Mouse (Mus musculus) thymus, postnatal 4 days (tissue): Measurements from ENCODE around the gene Bmx.

Source experiments
- DNase-seq: peaks from one replicate; pipeline ENCODE4 v3.0.0; 2021

The Bmx gene

GRCm38 (mm10) chrX:164258057-164258456, at the start of gene Bmx:
TSS of gene Bmx (minus strand) at chrX:164258193.
- no peak for DNase-seq

DNA sequence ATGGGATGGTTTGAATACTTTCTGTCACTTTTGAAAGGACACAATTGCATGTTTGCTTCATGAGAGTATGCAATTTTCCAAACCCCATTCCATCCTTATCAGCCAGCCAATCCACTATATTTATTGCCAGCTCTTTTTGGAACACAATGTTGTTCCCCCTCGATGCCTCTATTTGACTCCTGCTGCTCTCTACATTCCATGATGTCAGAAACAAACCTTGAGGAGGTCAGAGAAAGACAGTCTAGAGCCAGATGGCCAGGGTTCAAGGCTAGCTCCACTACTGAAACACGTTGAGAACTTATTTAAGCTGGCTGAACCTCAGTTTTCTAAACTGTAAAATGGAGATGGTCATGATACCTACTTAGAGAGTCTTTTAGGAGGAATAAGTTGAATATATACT, 48.3 kb upstream of the Bmx start:
- DNase-seq = no peak

DNA sequence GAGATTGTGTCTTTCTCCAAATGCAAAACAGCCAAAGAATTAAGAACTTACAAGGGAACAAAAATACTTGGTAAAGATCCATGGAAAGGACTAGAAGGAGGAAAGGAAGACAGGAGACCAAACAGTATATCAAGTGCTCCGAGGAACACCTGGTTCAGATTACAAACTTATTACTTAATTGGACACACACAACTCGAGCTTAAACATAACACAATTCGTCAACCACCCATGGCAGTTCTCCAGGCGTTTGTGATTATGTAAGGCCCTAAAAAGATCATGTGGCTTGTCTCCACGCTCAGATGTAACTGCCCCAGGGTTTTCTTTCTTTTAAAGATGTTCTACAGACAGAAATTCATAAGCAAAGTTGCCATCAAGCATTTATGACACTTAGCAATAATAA, 33.2 kb upstream of the Bmx start:
- no peak for DNase-seq

DNA sequence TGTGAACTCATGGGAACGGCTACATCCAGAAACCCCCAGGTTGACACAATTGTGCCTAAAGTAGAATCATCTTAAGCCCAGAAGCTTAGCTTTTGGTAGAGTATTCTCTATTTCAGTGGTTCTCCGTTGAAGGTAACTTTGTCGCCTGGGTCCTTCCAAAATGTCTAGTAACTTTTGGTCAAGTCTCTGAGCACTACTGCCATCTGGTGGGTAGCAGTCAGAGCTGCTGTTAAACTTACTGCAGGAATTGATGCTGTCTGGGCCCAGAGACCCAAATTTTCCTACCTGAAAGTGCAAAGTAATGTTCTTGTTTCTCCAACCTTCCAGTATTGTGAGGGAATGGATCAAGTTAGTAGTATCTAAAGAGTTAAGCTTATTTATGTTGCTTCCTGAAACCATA, 29.1 kb upstream of the Bmx start:
- peak; percentile 21 for DNase-seq

- DNase-seq = no peak
These were observed 25.8 kb upstream of the Bmx start for GRCm38 (mm10) chrX:164283808-164284207.

- DNase-seq = no peak
These were observed 23.1 kb upstream of the Bmx start for GRCm38 (mm10) chrX:164280918-164281647.

GRCm38 (mm10) chrX:164275536-164275935, 17.5 kb upstream of the Bmx start:
- no peak for DNase-seq

- no peak for DNase-seq
These were observed 12.6 kb upstream of the Bmx start for GRCm38 (mm10) chrX:164270603-164271002.

GRCm38 (mm10) chrX:164269285-164269761, 11.3 kb upstream of the Bmx start, which contains the start of gene Pir:
TSS of gene Pir (plus strand) at chrX:164269371.
- peak; percentile 30 for DNase-seq

DNA sequence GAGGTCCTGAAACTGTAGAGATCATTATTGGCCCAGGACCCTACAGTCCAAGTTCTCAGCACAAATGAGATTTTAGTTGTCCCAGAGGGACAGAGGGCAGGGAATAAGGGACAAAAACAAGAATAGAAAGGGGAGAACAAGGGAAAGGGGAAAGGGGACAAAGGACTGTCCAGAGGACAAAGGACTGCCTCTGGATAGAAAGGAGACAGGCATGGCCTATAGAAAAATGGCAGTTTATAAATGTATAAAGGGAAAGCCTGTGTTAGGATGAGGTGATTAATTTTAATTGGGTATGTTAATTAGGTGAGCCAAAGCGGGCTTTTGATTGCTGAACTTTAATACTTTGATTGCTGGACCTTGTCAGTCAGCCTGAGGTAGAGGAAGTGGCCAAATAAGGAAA, 6.9 kb upstream of the Bmx start:
- no peak for DNase-seq

DNA sequence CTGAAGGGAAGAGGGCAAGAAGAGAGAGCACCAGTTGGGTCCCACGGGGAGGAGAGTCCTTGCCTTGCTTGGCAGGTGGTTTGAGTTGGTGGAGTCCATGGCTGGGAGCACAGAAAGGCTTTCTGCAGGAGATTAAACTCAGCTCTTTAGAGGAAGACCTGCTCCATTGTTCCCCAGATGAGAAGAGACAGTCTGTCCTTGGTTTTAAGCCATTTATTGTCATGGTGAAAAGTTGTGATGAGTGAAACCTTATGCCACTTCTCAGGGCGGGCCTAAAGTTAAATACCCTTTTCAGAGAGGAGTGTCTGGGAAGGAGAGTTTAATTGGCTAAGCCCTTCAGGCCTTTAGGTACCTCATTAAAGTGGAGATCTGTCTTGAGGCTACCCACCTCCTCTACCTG, 4.3 kb upstream of the Bmx start:
- no peak for DNase-seq

DNA sequence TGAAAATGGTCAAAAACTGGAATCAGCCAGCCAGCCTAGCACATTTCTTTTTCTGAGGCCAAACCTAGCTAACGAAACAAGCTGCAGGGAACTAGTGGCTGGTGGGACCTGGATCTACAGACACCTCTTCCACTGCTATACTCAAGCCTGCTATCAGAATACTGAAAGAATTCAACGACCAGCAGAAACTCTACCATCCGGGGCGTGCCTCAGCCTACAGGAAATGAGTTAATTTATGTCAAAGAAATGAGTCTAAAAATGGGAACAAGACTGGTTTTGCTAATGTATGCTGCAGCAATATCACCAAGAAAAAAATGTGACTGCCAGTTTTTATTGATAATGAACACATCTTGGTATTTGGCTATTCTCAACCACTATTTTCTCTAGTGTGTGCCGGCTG, 669 bp upstream of the Bmx start:
- DNase-seq = no peak

GRCm38 (mm10) chrX:164256527-164256926, 1.5 kb downstream of the Bmx start:
- no peak for DNase-seq

- DNase-seq = no peak
These were observed 11.3 kb downstream of the Bmx start for GRCm38 (mm10) chrX:164246722-164247121.

DNA sequence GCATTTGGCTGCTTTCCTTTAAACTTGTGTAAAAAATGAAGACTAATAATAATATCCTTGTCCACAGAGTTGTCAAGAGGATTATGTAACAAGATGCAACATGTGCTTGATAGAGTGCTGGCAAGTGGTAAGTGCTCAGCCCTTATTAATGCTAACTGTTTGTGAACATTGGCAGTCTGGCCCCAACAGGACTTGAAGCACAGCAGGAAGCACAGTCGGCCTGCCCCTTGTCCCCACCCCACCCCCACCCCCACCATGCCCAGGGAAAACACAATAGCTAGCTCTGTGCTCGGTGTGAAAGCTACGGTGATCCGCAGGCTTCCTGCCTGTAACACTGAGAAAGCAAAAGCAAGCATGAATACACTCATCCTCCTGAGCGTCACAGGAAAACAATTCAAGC, 12.3 kb downstream of the Bmx start:
- no peak for DNase-seq

DNA sequence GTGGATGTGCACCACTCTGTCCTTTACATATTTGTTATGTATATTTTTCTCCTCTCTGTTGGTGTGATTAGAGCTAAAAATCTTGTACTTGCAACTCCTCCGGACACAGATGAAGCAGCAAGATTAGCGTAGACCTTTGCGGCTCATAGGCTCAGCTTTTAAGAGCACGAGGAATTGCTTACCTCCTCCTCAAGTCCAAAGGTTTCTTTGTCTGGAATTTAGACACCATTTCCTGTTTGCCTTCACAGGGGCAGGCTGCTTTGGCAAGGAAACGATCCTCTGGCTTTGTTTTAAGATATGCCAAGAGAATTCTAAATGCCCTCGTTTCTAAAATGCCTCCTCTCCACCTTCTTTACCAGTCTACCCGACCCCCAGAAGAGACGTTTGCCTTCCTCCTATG, 24.6 kb downstream of the Bmx start:
- no peak for DNase-seq

GRCm38 (mm10) chrX:164221989-164222388, 36.0 kb downstream of the Bmx start:
- DNase-seq = peak; percentile 52

DNA sequence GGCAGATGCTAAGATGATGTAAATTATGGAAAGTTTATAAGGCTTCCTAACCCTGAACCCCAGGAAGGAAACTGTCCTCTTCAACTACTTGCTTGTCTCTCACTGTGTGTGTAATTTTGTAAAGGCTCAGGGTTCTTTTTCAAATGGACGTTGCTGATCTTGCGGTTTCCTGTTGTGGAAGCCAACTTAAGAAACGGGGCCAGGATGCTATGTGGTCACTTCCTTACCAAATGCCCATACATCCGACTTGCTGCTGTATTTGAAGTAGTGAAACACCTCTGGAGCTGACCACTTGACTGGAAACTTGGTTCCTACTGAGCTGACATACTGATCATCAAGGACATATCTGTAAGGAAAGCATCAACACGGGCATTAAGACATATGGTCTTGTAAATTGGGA, 57.4 kb downstream of the Bmx start:
- no peak for DNase-seq

DNA sequence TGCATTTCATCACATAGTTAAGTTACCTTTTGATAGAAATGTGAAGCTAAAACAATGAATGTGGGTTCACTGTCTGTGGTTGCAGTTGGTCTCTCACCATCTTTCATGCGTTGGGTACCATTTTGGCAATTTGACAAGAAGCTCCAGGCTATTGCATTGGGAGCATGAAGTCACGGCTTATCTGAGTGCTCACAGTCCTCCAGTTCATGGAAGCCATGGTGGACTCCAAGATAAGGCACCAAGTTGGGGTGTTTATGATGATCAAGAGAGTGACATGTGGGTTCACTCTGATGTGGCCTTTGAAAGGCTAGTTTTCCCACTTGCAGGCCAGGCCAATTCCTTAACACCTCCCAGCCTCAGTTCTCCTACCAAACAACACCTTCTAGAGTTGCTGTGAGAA, 60.3 kb downstream of the Bmx start:
- no peak for DNase-seq

DNA sequence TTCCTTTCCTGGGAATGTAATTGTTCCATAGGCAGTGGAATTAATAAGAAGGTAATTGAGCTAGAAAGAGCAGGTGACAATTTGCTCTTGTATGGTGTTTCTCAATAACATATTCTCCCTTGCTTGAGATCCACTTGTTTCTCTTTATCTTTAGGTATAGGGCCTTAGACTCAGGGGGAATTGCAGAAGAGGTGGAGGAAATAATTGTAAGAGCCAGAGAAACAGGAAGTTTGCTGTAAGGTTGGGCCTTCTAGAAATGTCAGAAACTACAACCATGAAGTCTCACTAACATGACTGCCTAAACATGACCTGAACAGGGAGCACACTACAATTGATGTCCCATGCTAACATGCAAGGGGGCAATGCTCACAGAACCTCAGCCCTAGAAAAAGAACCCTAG, 68.1 kb downstream of the Bmx start:
- DNase-seq = no peak

DNA sequence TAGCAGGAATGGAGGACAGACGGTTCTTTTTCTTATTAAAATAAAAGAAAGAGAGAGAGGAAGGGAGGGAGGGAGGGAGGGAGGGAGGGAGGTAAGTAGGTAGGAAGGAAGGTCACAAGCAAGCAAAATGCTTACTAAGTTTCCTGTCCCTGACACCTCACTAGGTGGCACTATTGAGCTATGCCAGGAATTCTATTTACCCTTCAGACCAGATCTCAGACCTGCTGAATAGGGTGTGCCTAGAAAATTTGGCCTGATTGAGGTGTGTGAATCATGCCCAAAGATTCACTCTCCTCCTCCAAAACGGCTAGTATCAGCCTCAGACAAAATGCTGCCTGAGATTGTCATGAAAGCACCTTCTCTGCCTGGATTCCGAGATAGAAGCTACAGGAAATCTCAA, 74.1 kb downstream of the Bmx start:
- peak; percentile 37 for DNase-seq

- DNase-seq = peak; percentile 55
These were observed 78.2 kb downstream of the Bmx start for GRCm38 (mm10) chrX:164179746-164180145.

GRCm38 (mm10) chrX:164178856-164179255, 79.1 kb downstream of the Bmx start:
- DNase-seq = no peak

GRCm38 (mm10) chrX:164175780-164176179, 82.2 kb downstream of the Bmx start:
- DNase-seq = no peak

- no peak for DNase-seq
These were observed 82.7 kb downstream of the Bmx start for GRCm38 (mm10) chrX:164175311-164175710.
